8 mouse cellular contexts compared by ENCODE assay signal in genomic region chr8:94874358-94874757, GRCm38 (mm10). TPM values are rescaled to one million over a fixed set of nuclear protein-coding genes. Genes with fewer than 3 reads are reported as not detected.
DNase-seq lines count a peak whose midpoint lies in the region; ATAC-seq lines count a peak whose summit lies in the region.

No protein-coding gene starts in this region.

- peak; percentile 85 for DNase-seq in CD4-positive, CD25-positive, alpha-beta regulatory T cell, adult 2 months (ENCODE audit: low read depth, low spot score)
- DNase-seq in cerebellum, adult 8-10 months = peak; percentile 56
- DNase-seq in hindbrain, embryonic 11.5 days (ENCODE audit: low spot score) = peak; percentile 79
- DNase-seq in layer of hippocampus, postnatal 25 days (ENCODE audit: extremely low spot score in 1 of 2, low spot score in 1 of 2) = peak; percentile 59 to 79
- DNase-seq in spleen, postnatal 10 days (ENCODE audit: low spot score in 2 of 2) = peak; percentile 80 to 89

- no peaks in the 10 kb centered on the region for H3K9me3 ChIP-seq in hindbrain, embryonic 11.5 days (ENCODE audit: control insufficient read depth, low read length)
- no peaks in the 10 kb centered on the region for H3K9me3 ChIP-seq in megakaryocyte, embryonic 14.5 days

- H3K27me3 ChIP-seq in hindbrain, embryonic 11.5 days (ENCODE audit: control insufficient read depth, insufficient read depth, low read length) = peaks cover 17% of the 10 kb centered on the region
- H3K27me3 ChIP-seq in megakaryocyte, embryonic 14.5 days (replicated peaks) = peaks cover 64% of the 10 kb centered on the region

- no peak for ATAC-seq in CD4-positive, CD25-positive, alpha-beta regulatory T cell, adult 4 months
- ATAC-seq in frontal cortex, adult (ENCODE audit: low TSS enrichment) = peak; percentile 57
- no peak for ATAC-seq in hindbrain, embryonic 11.5 days (ENCODE audit: low FRiP score)

- H3K4me3 ChIP-seq in hindbrain, embryonic 11.5 days (ENCODE audit: low read depth, low read length) = no peak overlapping the region
- H3K4me3 ChIP-seq in megakaryocyte, embryonic 14.5 days (replicated peaks) = peak overlapping the region; percentile 72

- H3K9ac ChIP-seq in hindbrain, embryonic 11.5 days (ENCODE audit: low read depth, low read length) = no peak overlapping the region

- no peak overlapping the region for H3K27ac ChIP-seq in hindbrain, embryonic 11.5 days (ENCODE audit: low read depth, low read length)

- WGBS in hindbrain, embryonic 11.5 days = 13% methylated on average over 6 of the region's 6 CpGs

- no peaks in the 10 kb centered on the region for H3K36me3 ChIP-seq in hindbrain, embryonic 11.5 days (ENCODE audit: control insufficient read depth, insufficient read depth, low read length)
- H3K36me3 ChIP-seq in megakaryocyte, embryonic 14.5 days (replicated peaks; ENCODE audit: low read length) = no peaks in the 10 kb centered on the region

- peaks cover 10% of the 10 kb centered on the region for H3K4me1 ChIP-seq in hindbrain, embryonic 11.5 days (replicated peaks; ENCODE audit: control insufficient read depth, insufficient read depth, low read length)
- H3K4me1 ChIP-seq in megakaryocyte, embryonic 14.5 days = peaks cover 51% of the 10 kb centered on the region

- no peak overlapping the region for H3K4me2 ChIP-seq in hindbrain, embryonic 11.5 days (replicated peaks; ENCODE audit: low read depth, low read length)

RNA-seq across cellular contexts. Expression of gene Dok4, which starts 1.8 kb away (rescaled TPM):
- 1 to 10 TPM in 1 of 2 experiments, under 1 TPM in 1; 0.92 to 1.1 TPM for polyA plus RNA-seq in CD4-positive, CD25-positive, alpha-beta regulatory T cell, adult 4 months (2017; shearing (Covaris generic))
- polyA plus RNA-seq in hindbrain, embryonic 11.5 days (2014; fragmentation: Nextera tagmentation; extraction: Ambion mirVana) = 13.5 and 14.7 TPM in 2 replicates
- total RNA-seq in layer of hippocampus, postnatal 25 days (2021) = 10 to 100 TPM; 31.2 to 32.7 TPM
- polyA plus RNA-seq in megakaryocyte, embryonic 14.5 days (2012; ENCODE audit: insufficient read depth, low replicate concordance) = 0.81 and 1.1 TPM in 2 replicates

RNA-seq across cellular contexts. Expression of gene Polr2c, which starts 17.1 kb away (rescaled TPM):
- polyA plus RNA-seq in CD4-positive, CD25-positive, alpha-beta regulatory T cell, adult 4 months (2017; shearing (Covaris generic)) = 100 to 1,000 TPM in 1 of 2 experiments, 10 to 100 TPM in 1; 87.2 to 106 TPM
- 159 and 165 TPM in 2 replicates for polyA plus RNA-seq in hindbrain, embryonic 11.5 days (2014; fragmentation: Nextera tagmentation; extraction: Ambion mirVana)
- total RNA-seq in layer of hippocampus, postnatal 25 days (2021) = 10 to 100 TPM; 65.6 to 67.4 TPM
- 15.3 and 21.3 TPM in 2 replicates for polyA plus RNA-seq in megakaryocyte, embryonic 14.5 days (2012; ENCODE audit: insufficient read depth, low replicate concordance)

RNA-seq across cellular contexts. Expression of gene Ciapin1, which starts 36.2 kb away (rescaled TPM):
- polyA plus RNA-seq in CD4-positive, CD25-positive, alpha-beta regulatory T cell, adult 4 months (2017; shearing (Covaris generic)) = 100 to 1,000 TPM in 1 of 2 experiments, 10 to 100 TPM in 1; 79.2 to 108 TPM
- polyA plus RNA-seq in hindbrain, embryonic 11.5 days (2014; fragmentation: Nextera tagmentation; extraction: Ambion mirVana) = 124 and 145 TPM in 2 replicates
- 10 to 100 TPM; 70.8 to 71.9 TPM for total RNA-seq in layer of hippocampus, postnatal 25 days (2021)
- 404 and 666 TPM in 2 replicates for polyA plus RNA-seq in megakaryocyte, embryonic 14.5 days (2012; ENCODE audit: insufficient read depth, low replicate concordance)

RNA-seq across cellular contexts. Expression of gene Coq9, which starts 36.2 kb away (rescaled TPM):
- polyA plus RNA-seq in CD4-positive, CD25-positive, alpha-beta regulatory T cell, adult 4 months (2017; shearing (Covaris generic)) = 10 to 100 TPM; 45.6 to 67.5 TPM
- 52.3 and 55.0 TPM in 2 replicates for polyA plus RNA-seq in hindbrain, embryonic 11.5 days (2014; fragmentation: Nextera tagmentation; extraction: Ambion mirVana)
- 10 to 100 TPM; 81.5 to 96.6 TPM for total RNA-seq in layer of hippocampus, postnatal 25 days (2021)
- 62.7 and 175 TPM in 2 replicates for polyA plus RNA-seq in megakaryocyte, embryonic 14.5 days (2012; ENCODE audit: insufficient read depth, low replicate concordance)

RNA-seq across cellular contexts. Expression of gene Ccdc102a, which starts 43.5 kb away (rescaled TPM):
- polyA plus RNA-seq in CD4-positive, CD25-positive, alpha-beta regulatory T cell, adult 4 months (2017; shearing (Covaris generic)) = not detected
- polyA plus RNA-seq in hindbrain, embryonic 11.5 days (2014; fragmentation: Nextera tagmentation; extraction: Ambion mirVana) = 18.5 and 19.2 TPM in 2 replicates
- 1 to 10 TPM; 2.0 to 2.3 TPM for total RNA-seq in layer of hippocampus, postnatal 25 days (2021)
- polyA plus RNA-seq in megakaryocyte, embryonic 14.5 days (2012; ENCODE audit: insufficient read depth, low replicate concordance) = 0.73 and 1.4 TPM in 2 replicates
